Mouse (Mus musculus) testis, adult 2 months (tissue): Measurements from ENCODE around the gene Cisd1. TPM values are rescaled to one million over a fixed set of nuclear protein-coding genes. Genes with fewer than 3 reads are reported as not detected.

ENCODE experiments used
- H3K27ac ChIP-seq: fragments of 200-500 bp; 2 replicates; pipeline ENCODE4 v1.5.1; 2012; ENCODE audit warnings: low read depth, low read length; ENCODE audit not compliant: control insufficient read depth, insufficient read depth
- H3K27me3 ChIP-seq: fragments of 200-500 bp; 2 replicates; pipeline ENCODE4 v1.6.1; 2012; ENCODE audit warnings: mild to moderate bottlenecking, low read length, moderate library complexity; ENCODE audit not compliant: control insufficient read depth, insufficient read depth
- H3K36me3 ChIP-seq: fragments of 200-500 bp; 2 replicates; pipeline ENCODE4 v1.6.1; 2012; ENCODE audit warnings: mild to moderate bottlenecking, low read length; ENCODE audit not compliant: control insufficient read depth, insufficient read depth
- H3K4me1 ChIP-seq: fragments of 200-500 bp; 2 replicates; pipeline ENCODE4 v1.6.1; 2012; ENCODE audit warnings: low read length; ENCODE audit not compliant: control insufficient read depth, insufficient read depth
- H3K4me3 ChIP-seq: fragments of 200-500 bp; 2 replicates; pipeline ENCODE4 v1.5.1; 2012; ENCODE audit warnings: low read depth, mild to moderate bottlenecking, low read length, moderate library complexity, mixed read lengths; ENCODE audit not compliant: control insufficient read depth
- CTCF ChIP-seq: fragments of 200-500 bp; IDR thresholded peaks from 2 replicates; pipeline ENCODE4 v1.5.1; 2012; ENCODE audit warnings: low read depth, mild to moderate bottlenecking, inconsistent platforms, low read length, moderate library complexity; ENCODE audit not compliant: control insufficient read depth, insufficient read depth, insufficient replicate concordance
- POLR2A ChIP-seq: fragments of 200-500 bp; IDR thresholded peaks from 2 replicates; pipeline ENCODE4 v1.6.1; 2012; ENCODE audit warnings: low read depth, mild to moderate bottlenecking, inconsistent platforms, low read length, moderate library complexity; ENCODE audit not compliant: control insufficient read depth
- polyA plus RNA-seq: library from polyadenylated mRNA; depleted of rRNA; stranded (reverse); fragments of >200 nt; gene quantifications from 2 replicates; pipeline ENCODE4 v1.2.3, GENCODE M21; 2012

The Cisd1 gene
- polyA plus RNA-seq, 1 experiment, result 35.4 TPM

- H3K36me3 ChIP-seq, result peaks cover 1% of the 10 kb centered on the region
- H3K4me3 ChIP-seq, result no peak overlapping the region
- TF ChIP-seq POLR2A (no peak), CTCF (no peak)
- no peak overlapping the region for H3K27ac ChIP-seq
- no peaks in the 10 kb centered on the region for H3K4me1 ChIP-seq
- no peaks in the 10 kb centered on the region for H3K27me3 ChIP-seq
Measured at GRCm38 (mm10) chr10:71361836-71362562, 17.2 kb upstream of the Cisd1 start.

- TF ChIP-seq POLR2A (no peak), CTCF (no peak)
- Histone ChIP-seq H3K27me3 (no peaks in the 10 kb centered on the region), H3K4me3 (no peak overlapping the region), H3K4me1 (no peaks in the 10 kb centered on the region), H3K27ac (no peak overlapping the region), H3K36me3 (peaks cover 1% of the 10 kb centered on the region)
Measured at GRCm38 (mm10) chr10:71361044-71361443, 16.3 kb upstream of the Cisd1 start.

GRCm38 (mm10) chr10:71354947-71355346 lies 10.2 kb upstream of the Cisd1 start:
- Histone ChIP-seq H3K36me3 (no peaks in the 10 kb centered on the region), H3K27me3 (no peaks in the 10 kb centered on the region), H3K4me3 (no peak overlapping the region), H3K27ac (no peak overlapping the region), H3K4me1 (no peaks in the 10 kb centered on the region)
- TF ChIP-seq CTCF, result no peak
- no peak for TF ChIP-seq POLR2A

GRCm38 (mm10) chr10:71353850-71354249 lies 9.1 kb upstream of the Cisd1 start:
- no peak overlapping the region for H3K27ac ChIP-seq

GRCm38 (mm10) chr10:71351301-71351700 lies 6.5 kb upstream of the Cisd1 start:
- no peaks in the 10 kb centered on the region for H3K36me3 ChIP-seq
- no peaks in the 10 kb centered on the region for H3K27me3 ChIP-seq
- no peak overlapping the region for H3K4me3 ChIP-seq
- H3K4me1 ChIP-seq, result peaks cover 16% of the 10 kb centered on the region
- H3K27ac ChIP-seq, result no peak overlapping the region
- TF ChIP-seq POLR2A (no peak), CTCF (no peak)

More at GRCm38 (mm10) chr10:71353850-71354249, 9.1 kb upstream of the Cisd1 start:
- Histone ChIP-seq H3K36me3 (no peaks in the 10 kb centered on the region), H3K4me1 (no peaks in the 10 kb centered on the region; the same call in 1 of the 2 replicates), H3K27me3 (no peaks in the 10 kb centered on the region), H3K4me3 (no peak overlapping the region)
- TF ChIP-seq CTCF (no peak), POLR2A (no peak)

- H3K27ac ChIP-seq, result no peak overlapping the region
- no peaks in the 10 kb centered on the region for H3K36me3 ChIP-seq
- peaks cover 22% of the 10 kb centered on the region for H3K4me1 ChIP-seq
- no peak overlapping the region for H3K4me3 ChIP-seq
- H3K27me3 ChIP-seq, result no peaks in the 10 kb centered on the region
- TF ChIP-seq CTCF (no peak), POLR2A (no peak)
Measured at GRCm38 (mm10) chr10:71349290-71349689, 4.5 kb upstream of the Cisd1 start.

- Histone ChIP-seq H3K27ac (no peak overlapping the region), H3K36me3 (no peaks in the 10 kb centered on the region), H3K27me3 (no peaks in the 10 kb centered on the region), H3K4me3 (peak overlapping the region; percentile 94), H3K4me1 (peaks cover 24% of the 10 kb centered on the region)
- no peak for TF ChIP-seq POLR2A
- no peak for TF ChIP-seq CTCF
Measured at GRCm38 (mm10) chr10:71348637-71349280, 4.0 kb upstream of the Cisd1 start.
